8 mouse cellular contexts compared by ENCODE assay signal in genomic region chr2:30441518-30442497, GRCm38 (mm10). TPM values are rescaled to one million over a fixed set of nuclear protein-coding genes. Genes with fewer than 3 reads are reported as not detected.
A peak's percentile ranks its signal among the peaks of the same experiment; 100 is the strongest.
DNase-seq lines count a peak whose midpoint lies in the region; ATAC-seq and TF ChIP-seq lines count a peak whose summit lies in the region.

No protein-coding gene starts in this region.

- H3K4me1 ChIP-seq in hindbrain, embryonic 16.5 days (ENCODE audit: control insufficient read depth, insufficient read depth, low read depth, low read length), result peaks cover 32% of the 10 kb centered on the region

- no peak for TF ChIP-seq CTCF in gastrocnemius, adult 2 months (IDR thresholded peaks at IDR 0.05)
- TF ChIP-seq CTCF in left cerebral cortex, adult 2 months (IDR thresholded peaks at IDR 0.05), result no peak

- H3K9me3 ChIP-seq in hindbrain, embryonic 16.5 days (ENCODE audit: control insufficient read depth, low read length), result no peaks in the 10 kb centered on the region

- peak overlapping the region; percentile 56 for H3K9ac ChIP-seq in hindbrain, embryonic 16.5 days (ENCODE audit: low read depth, low read length)

- WGBS in hindbrain, embryonic 16.5 days, result 2% methylated on average over 15 of the region's 15 CpGs

- DNase-seq in R1 (ENCODE audit: low read depth, low spot score), result peak; percentile 98
- DNase-seq in cerebellum, postnatal 25 days, result peak; percentile 60 to 70
- peak; percentile 88 for DNase-seq in gastrocnemius, adult 2 months
- DNase-seq in left cerebral cortex, adult 2 months (ENCODE audit: extremely low spot score in 1 of 2, low spot score in 2 of 2), result peak; percentile 67 to 73
- DNase-seq in lung, postnatal 4 days, result peak; percentile 83 to 88
- DNase-seq in right cerebral cortex, adult 2 months (ENCODE audit: low spot score in 2 of 2), result peak; percentile 73 to 78
- DNase-seq in yolk sac, embryonic 10.5 days (ENCODE audit: low spot score), result peak; percentile 90

- no peaks in the 10 kb centered on the region for H3K27me3 ChIP-seq in hindbrain, embryonic 16.5 days (replicated peaks; ENCODE audit: control insufficient read depth, insufficient read depth, low read length)

- ATAC-seq in hindbrain, embryonic 16.5 days, result peak; percentile 69

- intact Hi-C loops in gastrocnemius, adult 2 months (cut with DNase I), result loop anchor here (2.0 kb wide), 1 partner anchor 153 kb away; the partner anchor contains the start of gene Cstad
- intact Hi-C loops in left cerebral cortex, adult 2 months (cut with DNase I), result loop anchor here (1.0 kb wide), 2 partner anchors 29 to 352 kb away; no protein-coding TSS in a partner anchor

- H3K36me3 ChIP-seq in hindbrain, embryonic 16.5 days (ENCODE audit: control insufficient read depth, insufficient read depth, low read length), result peaks cover 27% of the 10 kb centered on the region

- H3K4me3 ChIP-seq in gastrocnemius, adult 2 months, result peak overlapping the region; percentile 76
- H3K4me3 ChIP-seq in hindbrain, embryonic 16.5 days (ENCODE audit: low read length), result peak overlapping the region; percentile 12
- peak overlapping the region; percentile 39 for H3K4me3 ChIP-seq in left cerebral cortex, adult 2 months

- H3K4me2 ChIP-seq in hindbrain, embryonic 16.5 days (ENCODE audit: low read length), result peak overlapping the region; percentile 47

- H3K27ac ChIP-seq in gastrocnemius, adult 2 months, result peak overlapping the region; percentile 98
- peak overlapping the region; percentile 96 for H3K27ac ChIP-seq in hindbrain, embryonic 16.5 days (ENCODE audit: low read depth, low read length)
- peak overlapping the region; percentile 95 for H3K27ac ChIP-seq in left cerebral cortex, adult 2 months

RNA-seq across cellular contexts. Expression of gene Ptpa, which starts 26.0 kb away (rescaled TPM):
- 10 to 100 TPM; 48.9 to 86.1 TPM for total RNA-seq in gastrocnemius, adult 2 months (2021)
- polyA plus RNA-seq in hindbrain, embryonic 16.5 days (2015; fragmentation: Nextera tagmentation; extraction: Ambion mirVana), result 153 and 159 TPM in 2 replicates
- total RNA-seq in left cerebral cortex, adult 2 months (2021), result 100 to 1,000 TPM; 177 to 178 TPM

RNA-seq across cellular contexts. Expression of gene Crat, which starts 26.2 kb away (rescaled TPM):
- 100 to 1,000 TPM; 362 to 422 TPM for total RNA-seq in gastrocnemius, adult 2 months (2021)
- 25.4 and 30.8 TPM in 2 replicates for polyA plus RNA-seq in hindbrain, embryonic 16.5 days (2015; fragmentation: Nextera tagmentation; extraction: Ambion mirVana)
- total RNA-seq in left cerebral cortex, adult 2 months (2021), result 10 to 100 TPM; 56.5 to 58.2 TPM

RNA-seq across cellular contexts. Expression of gene Ier5l, which starts 32.2 kb away (rescaled TPM):
- total RNA-seq in gastrocnemius, adult 2 months (2021), result 1 to 10 TPM in 1 of 2 experiments, under 1 TPM in 1; 0.97 to 1.1 TPM
- polyA plus RNA-seq in hindbrain, embryonic 16.5 days (2015; fragmentation: Nextera tagmentation; extraction: Ambion mirVana), result 1.2 and 1.4 TPM in 2 replicates
- 10 to 100 TPM; 20.9 to 25.3 TPM for total RNA-seq in left cerebral cortex, adult 2 months (2021)

RNA-seq across cellular contexts. Expression of gene Dolpp1, which starts 49.8 kb away (rescaled TPM):
- total RNA-seq in gastrocnemius, adult 2 months (2021), result 1 to 10 TPM; 5.3 to 6.1 TPM
- polyA plus RNA-seq in hindbrain, embryonic 16.5 days (2015; fragmentation: Nextera tagmentation; extraction: Ambion mirVana), result 63.7 and 67.7 TPM in 2 replicates
- total RNA-seq in left cerebral cortex, adult 2 months (2021), result 10 to 100 TPM; 25.8 to 26.8 TPM

Comparison
In these comparisons a context has a peak if more than half of its experiments do, and no peak if none do; other contexts are left out.
1. Peak in every context shown above with its lines: DNase-seq, ATAC-seq, H3K4me3 ChIP-seq and H3K27ac ChIP-seq.
2. H3K4me3 ChIP-seq: peak in every context shown above with its lines; median percentile 76 in gastrocnemius, adult 2 months; 39 in left cerebral cortex, adult 2 months; 12 in hindbrain, embryonic 16.5 days.
3. RNA of gene Crat, which starts 26.2 kb away (total RNA-seq): 362 to 422 TPM in gastrocnemius, adult 2 months; 56.5 to 58.2 TPM in left cerebral cortex, adult 2 months; every median in the first group is over 4 times any median in the second.
4. RNA of gene Ier5l, which starts 32.2 kb away (total RNA-seq): 20.9 to 25.3 TPM in left cerebral cortex, adult 2 months; 0.97 to 1.1 TPM in gastrocnemius, adult 2 months; every median in the first group is over 10 times any median in the second.